Mouse (Mus musculus): ENCODE results near the gene Fezf2.

Gene Fezf2

DNA sequence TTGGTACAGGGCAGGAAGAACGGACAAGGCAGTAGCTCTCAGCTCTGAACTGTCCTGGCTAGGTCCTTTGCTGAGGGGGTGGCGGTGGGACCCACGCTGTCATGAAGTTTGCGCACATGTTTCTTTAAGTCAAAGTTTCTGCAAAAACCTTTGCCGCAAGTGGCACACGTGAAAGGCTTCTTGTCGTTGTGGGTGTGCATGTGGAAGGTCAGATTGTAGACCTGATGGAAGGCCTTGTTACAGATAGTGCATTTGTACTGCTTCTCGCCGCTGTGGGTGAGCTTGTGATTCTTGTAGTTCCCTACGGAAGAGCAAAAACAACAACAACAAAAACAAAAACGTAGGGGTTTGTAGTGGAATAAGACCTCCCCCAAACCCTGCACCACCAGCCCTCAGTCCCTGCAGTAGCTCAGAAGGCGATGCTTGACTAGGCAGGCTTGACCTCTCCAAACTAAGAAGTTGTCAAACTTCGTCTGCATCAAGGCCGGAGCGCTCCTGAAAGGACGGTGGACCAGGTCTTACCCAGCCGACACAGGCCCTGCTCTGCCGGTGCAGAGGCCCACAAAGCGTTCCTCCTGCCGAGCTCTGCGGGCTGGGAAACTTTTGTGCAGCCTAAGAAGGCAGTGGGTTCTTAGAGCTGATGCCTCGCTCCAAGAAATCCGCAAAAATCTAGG lies 5.4 kb downstream of the Fezf2 start:
- no peak for DNase-seq

DNA sequence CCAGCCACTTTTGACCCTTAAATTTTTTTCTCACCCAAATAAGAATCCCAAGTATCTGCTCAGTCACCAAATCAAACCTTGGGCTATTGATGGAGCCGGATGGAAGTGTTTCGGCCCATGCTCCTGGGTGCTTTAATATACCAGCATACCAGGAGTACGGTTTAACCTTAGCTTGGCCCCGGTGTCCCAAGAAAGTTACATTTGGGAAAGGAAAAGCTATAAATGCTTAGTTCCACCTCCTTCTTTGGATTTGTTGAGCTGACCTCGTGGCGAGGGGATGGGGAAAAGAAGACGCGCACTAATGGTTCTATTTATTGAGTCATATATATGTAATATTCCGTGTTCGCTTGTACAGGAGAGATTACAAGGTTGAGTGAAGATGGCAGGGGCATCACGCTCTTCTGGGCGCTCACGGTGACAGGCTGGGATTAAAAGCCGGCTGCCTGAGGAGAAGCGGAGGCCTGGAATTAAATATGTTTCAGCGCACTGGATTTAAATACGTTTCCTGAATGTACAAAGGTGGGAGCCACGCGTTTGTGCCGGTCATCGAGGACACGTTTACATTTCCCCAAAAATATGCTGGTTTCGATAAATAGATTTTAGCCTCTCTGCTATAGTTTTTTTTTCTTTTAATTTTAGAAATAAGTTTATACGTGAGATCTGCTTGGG lies 6.1 kb downstream of the Fezf2 start:
- DNase-seq, result no peak

DNA sequence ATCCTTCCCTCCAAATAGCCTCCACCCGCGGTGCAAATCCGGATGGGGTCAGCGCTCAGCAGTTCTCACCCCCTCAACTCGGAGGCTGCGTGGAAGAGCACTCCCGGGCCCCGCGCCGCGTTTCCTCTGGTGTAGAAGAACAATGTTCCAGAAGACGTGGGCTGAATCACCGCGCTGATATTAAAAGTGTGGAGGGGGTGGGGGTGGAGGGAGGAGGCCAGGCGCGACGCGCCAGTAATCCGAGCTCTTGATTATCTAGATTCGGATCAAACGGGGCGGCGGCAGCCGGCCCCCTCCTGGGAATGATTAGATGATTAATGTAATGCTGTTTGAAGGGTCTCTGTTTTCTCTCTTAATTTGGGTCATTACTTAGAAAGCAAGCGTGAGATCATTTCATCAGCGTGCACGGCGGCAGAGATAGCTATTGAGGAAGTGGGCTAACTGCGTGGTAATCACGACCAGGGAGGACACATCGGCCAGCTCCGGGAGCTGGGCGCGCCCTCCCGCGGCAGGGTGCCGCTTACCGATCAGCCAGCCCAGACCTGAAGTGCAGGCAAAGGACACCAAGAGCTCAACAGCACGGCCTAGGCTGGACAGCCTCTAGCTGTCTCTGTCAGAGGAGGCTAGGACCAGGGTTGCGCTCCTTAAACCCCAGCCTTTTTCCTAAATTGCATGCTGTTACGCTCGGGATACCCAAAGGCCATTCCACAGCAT lies 6.8 kb downstream of the Fezf2 start:
- no peak for DNase-seq

DNA sequence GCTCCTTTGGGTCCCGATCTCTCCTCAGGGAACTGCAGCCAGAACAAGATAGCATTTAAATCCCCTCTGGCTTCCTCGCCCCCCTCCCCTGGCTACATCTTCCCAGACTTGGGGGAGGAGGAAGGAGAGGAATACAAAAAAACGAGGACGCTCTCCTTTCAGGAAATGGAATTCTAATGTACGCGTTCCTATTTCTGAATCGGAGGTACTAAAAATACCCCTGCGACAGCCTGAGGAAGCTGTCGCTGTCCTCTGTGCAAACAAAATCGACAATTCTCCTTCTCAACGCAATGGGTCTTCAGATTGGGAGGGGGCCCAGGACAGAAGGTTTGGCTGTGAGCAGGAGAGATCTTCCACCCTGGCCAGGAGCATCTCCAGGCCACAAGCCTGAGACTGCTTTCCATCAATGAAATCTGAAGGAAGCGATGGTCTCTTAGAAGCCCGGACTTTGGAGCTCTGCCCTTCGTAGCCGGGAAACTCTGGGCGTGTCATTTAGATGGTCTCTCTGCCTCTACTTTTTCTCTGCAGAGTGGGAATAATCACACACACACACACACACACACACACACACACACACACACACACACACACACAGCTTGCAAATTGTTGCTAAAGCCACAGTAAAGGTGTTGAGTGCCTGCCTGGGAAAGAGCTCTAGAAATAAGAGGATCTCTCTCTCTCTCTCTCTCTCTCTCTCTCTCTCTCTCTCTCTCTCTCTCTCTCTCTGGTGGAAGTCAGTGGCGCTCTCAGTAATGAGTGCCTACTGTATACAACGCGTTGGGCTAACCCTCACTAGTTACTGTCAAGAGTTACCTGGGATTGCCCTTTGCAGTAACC lies 7.5 kb downstream of the Fezf2 start:
- no peak for DNase-seq

DNA sequence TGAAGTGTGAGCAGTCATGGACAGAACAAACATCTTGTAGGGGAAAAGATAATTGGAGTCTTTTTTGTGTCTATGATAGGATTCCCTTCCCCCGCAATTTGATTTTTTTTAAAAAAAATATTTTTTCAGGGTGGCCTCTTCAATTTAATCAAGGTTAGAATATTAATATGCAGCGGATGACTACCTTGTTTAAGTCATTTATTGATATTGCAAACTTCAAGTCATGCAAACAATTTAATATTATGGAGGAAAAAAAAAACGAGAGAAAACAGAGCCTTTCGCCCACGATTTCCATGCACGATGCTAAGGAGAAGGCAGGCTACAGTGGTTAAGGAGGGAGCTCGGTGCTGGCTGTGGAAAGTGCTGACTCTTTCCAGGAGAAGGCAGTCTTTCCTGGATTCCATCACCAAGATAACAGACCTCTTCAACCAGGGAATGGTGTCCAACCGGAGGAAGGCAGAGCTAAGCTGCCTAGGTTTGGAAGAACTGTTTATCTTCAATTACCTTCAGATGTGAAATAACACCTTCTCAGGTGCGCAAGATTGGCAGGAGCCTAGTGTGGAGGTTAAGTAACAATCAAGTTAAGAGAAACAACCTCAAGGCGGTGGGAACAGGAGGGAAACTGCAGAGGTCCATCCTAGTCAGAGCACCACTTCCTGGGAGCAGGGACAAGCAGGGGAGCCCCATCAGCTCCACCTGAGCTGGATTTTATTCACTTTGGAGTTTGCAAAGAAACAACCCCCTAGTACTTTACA lies 9.0 kb downstream of the Fezf2 start:
- DNase-seq, result no peak

DNA sequence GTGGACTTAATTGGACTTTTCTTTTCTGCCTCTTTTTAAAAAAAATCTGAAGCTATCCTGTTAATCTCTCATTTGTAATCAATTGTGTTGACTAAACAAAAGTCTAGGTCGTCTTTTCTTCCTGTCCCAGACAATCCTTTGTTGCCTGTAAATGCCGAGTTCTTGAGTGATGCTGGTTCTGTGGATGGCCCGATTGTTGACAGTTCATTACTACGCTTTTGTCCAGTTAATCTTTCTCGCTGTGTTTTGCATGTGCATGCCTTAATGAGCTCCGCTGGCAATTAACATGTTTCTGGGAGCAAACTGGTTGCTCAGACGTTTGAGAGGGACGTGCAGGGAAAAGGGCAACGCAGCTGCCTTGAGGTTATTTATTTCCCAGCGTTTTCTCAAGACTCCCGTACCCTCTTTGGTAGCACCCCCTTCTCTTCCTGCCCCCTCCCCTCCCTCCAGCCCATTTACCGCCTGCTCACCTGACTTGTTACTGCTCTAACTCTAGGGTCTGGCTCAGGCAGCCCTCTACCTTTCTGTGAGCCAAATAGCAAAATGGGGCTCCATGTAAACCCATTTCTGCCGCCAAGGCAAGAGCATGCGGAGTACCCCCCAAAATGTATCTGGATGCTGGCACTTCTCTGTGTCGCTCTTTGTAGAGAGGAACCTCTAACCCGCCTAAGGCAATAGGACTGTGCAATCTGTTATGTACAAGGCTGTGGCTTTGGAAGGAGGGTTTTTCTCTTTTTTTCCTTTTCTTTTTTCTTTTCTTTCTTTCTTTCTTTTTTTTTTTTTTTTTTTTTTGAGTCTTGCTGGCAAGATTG lies 9.8 kb downstream of the Fezf2 start:
- DNase-seq, result no peak

DNA sequence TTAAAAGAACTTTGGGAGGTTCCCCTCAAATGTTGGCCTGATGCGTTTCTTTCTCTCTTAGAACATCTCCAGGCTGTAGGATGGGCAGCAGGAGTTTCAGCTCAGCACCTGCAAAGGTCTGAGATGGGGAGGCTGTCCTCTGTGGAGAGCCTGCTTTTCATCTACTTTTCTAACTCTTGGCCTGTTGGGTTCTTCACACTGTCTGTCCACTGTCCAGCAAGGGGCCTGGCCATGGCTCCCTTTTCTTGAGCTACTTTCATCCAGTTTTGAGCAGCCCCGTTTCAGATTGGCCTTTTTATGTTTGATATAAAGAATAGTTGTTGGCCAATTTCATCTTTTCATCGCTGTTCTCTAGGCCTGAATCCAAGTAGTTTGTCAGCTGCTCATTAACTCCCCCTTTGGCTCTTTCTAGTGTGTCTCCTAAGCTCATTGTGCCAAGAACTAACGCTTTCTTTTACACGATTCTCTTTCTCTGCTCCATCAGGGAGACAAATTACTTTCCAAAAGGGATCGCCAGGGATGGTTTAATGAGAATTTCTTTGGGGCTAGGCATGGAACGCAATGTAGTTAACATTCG lies 10.5 kb downstream of the Fezf2 start:
- DNase-seq, result peak; percentile 37

DNA sequence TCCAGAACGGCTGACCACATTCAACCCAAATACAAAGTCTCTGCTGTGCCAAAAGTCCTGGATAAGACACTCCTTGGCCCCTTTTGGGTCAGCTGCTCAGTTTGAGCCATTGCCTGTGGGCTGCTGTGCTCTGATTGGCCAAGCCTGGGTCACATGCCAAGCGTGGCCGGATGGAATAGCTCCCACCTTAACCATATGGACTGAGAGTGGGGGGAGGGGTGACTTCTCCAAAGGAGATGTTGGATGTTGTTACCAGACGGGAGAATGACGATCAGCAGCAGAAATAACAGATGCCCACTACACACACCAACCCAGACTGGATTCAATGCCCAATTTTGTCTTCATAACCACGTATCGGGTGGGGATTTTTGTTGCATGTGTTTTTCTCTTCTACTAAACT lies 13.1 kb downstream of the Fezf2 start:
- DNase-seq, result no peak

DNA sequence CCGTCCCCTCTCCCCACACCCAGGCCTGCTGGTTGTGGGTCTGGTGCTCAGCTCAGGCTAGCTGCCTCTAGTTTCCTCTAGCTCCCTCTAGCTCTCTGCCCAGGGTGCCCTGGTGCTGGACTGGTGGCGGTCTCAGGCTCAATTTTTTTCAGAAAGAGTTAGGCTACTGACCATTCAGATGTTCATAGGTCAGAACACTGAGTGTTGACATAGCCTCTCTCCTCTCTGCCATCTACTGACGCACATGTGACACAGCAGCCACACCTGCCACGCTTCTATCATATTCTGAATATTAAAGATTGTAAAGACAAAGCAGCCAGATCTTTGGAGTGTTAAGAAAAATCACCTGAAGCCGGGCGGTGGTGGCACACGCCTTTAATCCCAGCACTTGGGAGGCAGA lies 14.4 kb downstream of the Fezf2 start:
- no peak for DNase-seq

DNA sequence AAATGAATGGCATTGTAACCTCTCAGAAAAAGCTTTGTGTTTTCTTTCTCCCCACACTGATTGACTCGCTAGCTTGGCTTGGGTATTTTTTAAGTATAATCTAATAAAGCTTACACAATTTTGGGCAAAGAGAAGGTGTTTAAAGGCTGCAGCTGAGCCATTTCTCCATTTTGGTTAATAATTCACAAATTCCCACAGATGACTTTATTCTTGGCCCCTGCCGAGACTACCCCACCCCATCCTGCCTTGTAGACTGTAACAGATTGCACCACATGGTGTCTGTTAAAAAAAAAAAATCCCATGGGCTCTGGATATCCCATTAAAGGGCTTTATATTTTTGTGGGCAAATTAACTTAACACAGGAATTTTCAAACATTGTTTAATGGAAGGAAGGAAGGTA lies 44.9 kb downstream of the Fezf2 start:
- DNase-seq, result no peak

DNA sequence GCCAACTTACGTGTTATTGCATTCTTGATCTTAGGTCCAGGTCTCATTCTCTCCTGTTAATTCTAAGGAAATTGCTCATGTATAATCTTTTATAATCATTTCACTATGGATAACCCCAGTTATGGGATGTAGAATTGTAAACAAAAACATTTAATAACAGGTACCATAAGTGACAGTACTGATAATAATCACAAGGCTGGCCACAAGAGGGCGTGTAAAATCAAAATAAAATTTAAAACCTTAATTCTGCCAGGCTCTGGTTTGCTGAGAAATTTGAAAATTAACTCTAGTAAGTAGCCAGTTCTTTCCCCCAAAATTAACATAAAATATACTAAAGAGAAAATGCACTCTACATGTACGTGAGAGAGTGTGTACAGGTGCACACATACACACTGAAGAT lies 47.3 kb downstream of the Fezf2 start:
- peak; percentile 11 for DNase-seq

DNA sequence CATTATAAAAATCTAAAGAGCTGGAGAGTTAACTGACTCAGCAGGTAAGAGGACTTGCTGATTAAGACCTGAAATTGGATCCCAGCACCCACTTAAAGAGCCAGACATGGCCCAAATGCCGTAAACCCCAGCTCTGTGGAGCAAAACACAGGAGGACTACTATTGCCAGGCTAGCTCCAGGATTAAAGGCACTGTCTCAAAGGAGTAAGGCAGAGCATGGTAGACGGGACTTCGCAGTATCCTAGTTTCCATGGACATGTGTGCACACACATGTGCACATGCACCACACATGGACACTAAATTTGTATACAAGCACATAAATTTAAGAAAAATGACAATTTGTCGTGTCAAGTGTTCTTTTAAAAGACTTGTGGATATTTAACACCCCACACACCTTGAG lies 47.7 kb downstream of the Fezf2 start:
- DNase-seq, result no peak

DNA sequence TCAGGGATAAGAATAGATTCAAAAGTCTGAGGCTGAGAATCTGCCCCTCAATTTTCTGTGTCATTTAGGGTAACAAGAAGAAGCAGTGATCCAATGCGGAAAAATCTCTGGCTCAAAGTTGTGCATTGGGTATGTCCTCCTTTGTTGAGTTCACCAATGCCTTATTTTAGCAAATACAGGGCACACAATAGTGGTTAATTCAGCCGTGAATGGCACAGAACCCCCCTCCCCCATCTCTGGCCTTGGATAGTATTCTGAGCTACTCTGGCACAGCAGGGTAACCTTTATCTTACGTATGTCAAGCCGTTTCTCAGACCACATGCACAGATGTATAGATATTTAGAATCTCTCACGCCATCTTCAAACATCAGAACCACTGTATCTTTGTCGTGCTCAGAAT lies 48.3 kb downstream of the Fezf2 start:
- no peak for DNase-seq

DNA sequence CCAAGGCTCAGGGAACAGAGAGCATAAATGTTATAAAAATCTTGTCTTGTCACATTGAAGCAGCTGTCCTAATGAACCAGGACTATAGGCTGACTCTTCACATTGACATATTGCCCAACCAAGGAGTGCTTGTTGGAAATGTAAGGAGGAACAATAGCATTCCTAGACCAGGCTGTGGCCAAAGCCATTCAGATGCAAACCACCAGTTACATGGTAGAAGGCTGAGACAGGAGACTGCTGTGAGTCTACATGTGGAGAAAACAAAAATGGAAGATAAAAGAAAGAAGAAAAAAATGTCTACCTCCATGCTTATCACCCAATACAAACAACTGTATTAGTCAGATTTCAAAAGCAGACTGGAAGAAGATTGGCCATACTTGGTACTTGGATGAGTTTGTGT lies 48.8 kb downstream of the Fezf2 start:
- DNase-seq, result no peak

DNA sequence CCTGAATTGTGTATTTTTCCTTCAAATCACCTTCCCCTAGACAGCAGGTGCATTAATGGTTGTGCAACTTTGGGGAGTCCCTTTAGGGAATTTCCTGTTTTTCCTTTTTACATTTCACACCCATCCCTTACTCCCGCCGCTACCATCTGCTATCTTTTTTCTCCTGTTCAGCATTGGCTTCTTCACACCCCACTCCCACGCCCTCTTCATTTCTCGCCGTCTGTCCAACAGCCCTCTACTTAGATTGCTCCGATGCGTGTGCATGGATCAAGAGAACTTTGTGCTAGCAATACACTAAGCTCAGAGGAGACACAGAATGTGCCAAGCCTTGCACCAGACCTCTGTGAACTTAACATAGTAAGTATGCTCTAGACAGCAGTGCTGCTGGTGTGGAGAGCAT lies 51.6 kb downstream of the Fezf2 start:
- DNase-seq, result peak; percentile 89
